Mouse (Mus musculus): ENCODE data around the gene Scaper. TPM values are rescaled to one million over a fixed set of nuclear protein-coding genes. Genes with fewer than 3 reads are reported as not detected.

Scaper gene
- polyA plus RNA-seq, 2 experiments, result 0.79 to 1.3 TPM

DNA sequence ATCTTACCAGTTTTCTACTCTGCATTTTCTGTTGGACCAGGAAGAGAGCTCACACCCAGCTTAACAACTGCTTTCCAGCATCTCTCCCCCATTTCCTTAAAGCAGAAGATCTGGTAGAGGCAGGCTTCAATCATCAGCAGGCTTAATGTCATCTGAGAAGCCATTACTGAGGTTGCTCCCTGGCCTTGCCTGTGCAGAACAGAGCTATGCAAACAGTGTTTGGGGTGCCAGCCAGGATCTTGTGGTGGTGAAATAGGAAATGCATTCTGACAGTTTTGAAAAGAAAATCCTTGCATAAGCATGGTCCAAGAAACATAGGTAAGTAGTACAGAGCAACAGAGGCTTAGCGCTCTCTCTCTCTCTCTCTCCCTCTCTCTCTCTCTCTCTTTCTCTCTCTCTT, 377.0 kb downstream of the Scaper start:
- no peak for DNase-seq (ENCODE audit: low read depth in 3 of 3, low spot score in 3 of 3)
- H3K9me3 ChIP-seq (ENCODE audit: control insufficient read depth, low read length), result no peaks in the 10 kb centered on the region
- H3K36me3 ChIP-seq (replicated peaks; ENCODE audit: control insufficient read depth, insufficient read depth, low read depth), result no peaks in the 10 kb centered on the region
- TF ChIP-seq CTCF (IDR thresholded peaks at IDR 0.05; ENCODE audit: low read depth), result no peak
- TF ChIP-seq EP300 (IDR thresholded peaks at IDR 0.05; ENCODE audit: low read depth), result no peak
- no peak overlapping the region for H3K4me2 ChIP-seq (ENCODE audit: low read depth)
- WGBS (ENCODE audit: insufficient replicate concordance), result 86% methylated on average over 1 of the region's 1 CpGs
- no peaks in the 10 kb centered on the region for H3K27me3 ChIP-seq (ENCODE audit: control insufficient read depth, insufficient read depth, low read length)
- H3K9ac ChIP-seq (replicated peaks), result no peak overlapping the region
- 0 out of 4 replicates have a peak, but pooled peaks cover 0 to 2% of the 10 kb centered on the region in 2 experiments for H3K4me1 ChIP-seq (replicated peaks; ENCODE audit: control insufficient read depth in 2 of 2, insufficient read depth in 2 of 2, low read length in 1 of 2)
- ATAC-seq (ENCODE audit: insufficient read depth), result no peak
- H3K27ac ChIP-seq, result no peak overlapping the region
- no peak overlapping the region for H3K4me3 ChIP-seq (ENCODE audit: insufficient read depth in 1 of 2, low read depth in 2 of 2, low read length in 2 of 2)

- Histone ChIP-seq H3K4me3 (ENCODE audit: insufficient read depth in 1 of 2, low read depth in 2 of 2, low read length in 2 of 2) (no peak overlapping the region), H3K36me3 (replicated peaks; ENCODE audit: control insufficient read depth, insufficient read depth, low read depth) (no peaks in the 10 kb centered on the region), H3K4me2 (ENCODE audit: low read depth) (no peak overlapping the region), H3K4me1 (replicated peaks; ENCODE audit: control insufficient read depth in 2 of 2, insufficient read depth in 2 of 2, low read length in 1 of 2) (no peaks in the 10 kb centered on the region), H3K27me3 (ENCODE audit: control insufficient read depth, insufficient read depth, low read length) (no peaks in the 10 kb centered on the region), H3K27ac (no peak overlapping the region), H3K9ac (replicated peaks) (no peak overlapping the region), H3K9me3 (ENCODE audit: control insufficient read depth, low read length) (no peaks in the 10 kb centered on the region)
- TF ChIP-seq CTCF (IDR thresholded peaks at IDR 0.05; ENCODE audit: low read depth) (no peak), EP300 (IDR thresholded peaks at IDR 0.05; ENCODE audit: low read depth) (no peak)
- ATAC-seq (ENCODE audit: insufficient read depth), result no peak
- no peak for DNase-seq (ENCODE audit: low read depth in 3 of 3, low spot score in 3 of 3)
- WGBS (ENCODE audit: insufficient replicate concordance), result 19% methylated on average over 1 of the region's 1 CpGs
These were observed 382.9 kb downstream of the Scaper start for GRCm38 (mm10) chr9:55554986-55555385.

GRCm38 (mm10) chr9:55549302-55549890, 388.5 kb downstream of the Scaper start:
- peaks cover 5% of the 10 kb centered on the region for H3K9me3 ChIP-seq (ENCODE audit: control insufficient read depth, low read length)
- peaks cover 50% of the 10 kb centered on the region for H3K27me3 ChIP-seq (ENCODE audit: control insufficient read depth, insufficient read depth, low read length)
- no peak overlapping the region for H3K27ac ChIP-seq
- H3K4me2 ChIP-seq (ENCODE audit: low read depth), result peak overlapping the region; percentile 18; the same call in 1 of the 2 replicates
- DNase-seq (ENCODE audit: low read depth in 3 of 3, low spot score in 3 of 3) (no peak), ATAC-seq (ENCODE audit: insufficient read depth) (no peak)
- H3K4me1 ChIP-seq (replicated peaks; ENCODE audit: control insufficient read depth in 2 of 2, insufficient read depth in 2 of 2, low read length in 1 of 2), result no peaks in the 10 kb centered on the region
- no peak overlapping the region for H3K9ac ChIP-seq (replicated peaks)
- no peaks in the 10 kb centered on the region for H3K36me3 ChIP-seq (replicated peaks; ENCODE audit: control insufficient read depth, insufficient read depth, low read depth)
- TF ChIP-seq EP300 (IDR thresholded peaks at IDR 0.05; ENCODE audit: low read depth), result no peak
- 0 out of 2 replicates have a peak, but pooled peaks have one; percentile 38 for TF ChIP-seq CTCF (IDR thresholded peaks at IDR 0.05; ENCODE audit: low read depth)
- 8% methylated on average over 16 of the region's 16 CpGs for WGBS (ENCODE audit: insufficient replicate concordance)
- H3K4me3 ChIP-seq (ENCODE audit: insufficient read depth in 1 of 2, low read depth in 2 of 2, low read length in 2 of 2), result no peak overlapping the region

DNA sequence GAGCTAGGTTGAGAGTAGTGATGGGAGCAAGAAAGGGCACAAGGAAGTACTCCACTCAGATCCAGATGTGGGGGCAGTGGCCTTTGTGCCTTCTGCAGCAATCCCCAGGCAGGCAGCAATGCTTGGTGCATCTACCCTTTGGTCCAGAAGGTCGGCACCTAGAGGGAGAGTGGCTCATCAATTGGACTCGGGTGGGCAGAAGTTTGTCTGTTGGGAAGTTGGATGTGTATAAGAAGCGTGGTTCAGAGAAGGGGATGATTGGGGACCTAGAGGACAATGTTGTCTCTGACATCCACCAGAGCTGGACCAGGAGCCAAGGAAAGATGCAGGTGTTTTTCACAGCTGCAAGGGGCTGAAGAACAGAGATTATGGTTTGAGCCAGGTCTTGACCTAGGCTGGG, 389.0 kb downstream of the Scaper start:
- WGBS (ENCODE audit: insufficient replicate concordance), result 18% methylated on average over 3 of the region's 3 CpGs
- H3K36me3 ChIP-seq (replicated peaks; ENCODE audit: control insufficient read depth, insufficient read depth, low read depth), result no peaks in the 10 kb centered on the region
- no peak overlapping the region for H3K4me3 ChIP-seq (ENCODE audit: insufficient read depth in 1 of 2, low read depth in 2 of 2, low read length in 2 of 2)
- no peak for TF ChIP-seq CTCF (IDR thresholded peaks at IDR 0.05; ENCODE audit: low read depth)
- TF ChIP-seq EP300 (IDR thresholded peaks at IDR 0.05; ENCODE audit: low read depth), result no peak
- no peak overlapping the region for H3K27ac ChIP-seq
- ATAC-seq (ENCODE audit: insufficient read depth), result no peak
- DNase-seq (ENCODE audit: low read depth in 3 of 3, low spot score in 3 of 3), result no peak
- H3K9me3 ChIP-seq (ENCODE audit: control insufficient read depth, low read length), result peaks cover 5% of the 10 kb centered on the region
- no peak overlapping the region for H3K9ac ChIP-seq (replicated peaks)
- H3K4me2 ChIP-seq (ENCODE audit: low read depth), result no peak overlapping the region
- H3K4me1 ChIP-seq (replicated peaks; ENCODE audit: control insufficient read depth in 2 of 2, insufficient read depth in 2 of 2, low read length in 1 of 2), result no peaks in the 10 kb centered on the region
- H3K27me3 ChIP-seq (ENCODE audit: control insufficient read depth, insufficient read depth, low read length), result peaks cover 55% of the 10 kb centered on the region

- no peak for TF ChIP-seq CTCF (IDR thresholded peaks at IDR 0.05; ENCODE audit: low read depth)
- 3% methylated on average over 62 of the region's 63 CpGs for WGBS (ENCODE audit: insufficient replicate concordance)
- Histone ChIP-seq H3K4me1 (replicated peaks; ENCODE audit: control insufficient read depth in 2 of 2, insufficient read depth in 2 of 2, low read length in 1 of 2) (no peaks in the 10 kb centered on the region), H3K27me3 (ENCODE audit: control insufficient read depth, insufficient read depth, low read length) (peaks cover 80% of the 10 kb centered on the region), H3K4me2 (ENCODE audit: low read depth) (peak overlapping the region; percentile 43), H3K9ac (replicated peaks) (no peak overlapping the region), H3K27ac (no peak overlapping the region), H3K36me3 (replicated peaks; ENCODE audit: control insufficient read depth, insufficient read depth, low read depth) (no peaks in the 10 kb centered on the region), H3K4me3 (ENCODE audit: insufficient read depth in 1 of 2, low read depth in 2 of 2, low read length in 2 of 2) (peak overlapping the region in 1 of 2 experiments; percentile 31; a peak in 2 of 4 replicates), H3K9me3 (ENCODE audit: control insufficient read depth, low read length) (peaks cover 5% of the 10 kb centered on the region)
- DNase-seq (ENCODE audit: low read depth in 3 of 3, low spot score in 3 of 3) (peak in 1 of 3 experiments; percentile 7), ATAC-seq (ENCODE audit: insufficient read depth) (peak; percentile 68)
These were observed 391.5 kb downstream of the Scaper start for GRCm38 (mm10) chr9:55546176-55547010.

Data from liver, embryonic 14.5 days (tissue).